Mouse (Mus musculus) lung, postnatal 0 days (tissue): ENCODE measurements around the gene Gas2l3. TPM values are rescaled to one million over a fixed set of nuclear protein-coding genes. Genes with fewer than 3 reads are reported as not detected.

Source experiments
- ATAC-seq: fragments of 200-750 bp; cut with Nextera tagmentation; 2 replicates; pipeline ENCODE4 v1.8.0; 2017; ENCODE audit warnings: moderate library complexity
- DNase-seq: peaks from one replicate; pipeline ENCODE4 v3.0.0-alpha.2; 2016; ENCODE audit warnings: low spot score
- H3K27ac ChIP-seq: fragments of 300-500 bp; sonication (generic); 2 replicates; pipeline ENCODE4 v1.5.1; 2014; ENCODE audit warnings: antibody characterized with exemption, mild to moderate bottlenecking, low read length, mixed read lengths
- H3K27me3 ChIP-seq: fragments of 300-500 bp; sonication (generic); replicated peaks from 2 replicates; pipeline ENCODE4 v1.6.1; 2014; ENCODE audit warnings: low read length, mixed read lengths; ENCODE audit not compliant: insufficient read depth
- H3K36me3 ChIP-seq: fragments of 300-500 bp; sonication (generic); 2 replicates; pipeline ENCODE4 v1.6.1; 2014; ENCODE audit warnings: low read length, mixed read lengths; ENCODE audit not compliant: insufficient read depth
- H3K4me1 ChIP-seq: fragments of 300-500 bp; sonication (generic); 2 replicates; pipeline ENCODE4 v1.6.1; 2014; ENCODE audit warnings: antibody characterized with exemption, low read depth, low read length, mixed read lengths; ENCODE audit not compliant: insufficient read depth
- H3K4me2 ChIP-seq: fragments of 300-500 bp; sonication (generic); replicated peaks from 2 replicates; pipeline ENCODE4 v1.6.1; 2014; ENCODE audit warnings: low read depth, mild to moderate bottlenecking, low read length, moderate library complexity, mixed read lengths
- H3K4me3 ChIP-seq: fragments of 300-500 bp; sonication (generic); 2 replicates; pipeline ENCODE4 v1.5.1; 2014; ENCODE audit warnings: low read depth, low read length
- H3K9ac ChIP-seq: fragments of 300-500 bp; sonication (generic); replicated peaks from 2 replicates; pipeline ENCODE4 v1.6.1; 2014; ENCODE audit warnings: low read depth, mild to moderate bottlenecking
- H3K9me3 ChIP-seq: fragments of 300-500 bp; sonication (generic); 2 replicates; pipeline ENCODE4 v1.6.1; 2016; ENCODE audit warnings: low read length, mixed read lengths
- CTCF ChIP-seq: IDR thresholded peaks from 2 replicates; pipeline ENCODE4 v1.5.1; 2016; ENCODE audit warnings: antibody characterized with exemption, mild to moderate bottlenecking
- EP300 ChIP-seq: IDR thresholded peaks from 2 replicates; pipeline ENCODE4 v1.6.1; 2016; ENCODE audit warnings: antibody characterized with exemption, mild to moderate bottlenecking, control low read depth
- WGBS: fragments of 180-500 bp; shearing (Covaris S2); extraction: QIAGEN DNeasy Blood & Tissue Kit; methylation state at CpG from one replicate; pipeline ENCODE4 v1.1.7; 2014; 5-methylcytosine and 5-hydroxymethylcytosine counted together
- polyA plus RNA-seq: library from polyadenylated mRNA; unstranded; fragments of >200 nt; fragmentation: Nextera tagmentation; extraction: Ambion mirVana; gene quantifications from 2 replicates; pipeline ENCODE4 v1.2.1, GENCODE M21; 2015

The Gas2l3 gene
- 1.5 and 1.8 TPM in 2 replicates for polyA plus RNA-seq

- DNase-seq (peak; percentile 92), ATAC-seq (peak; percentile 95)
- H3K4me3 ChIP-seq: peak within 1 kb of the TSS; percentile 64
- no peaks in the 10 kb centered on the region for H3K4me1 ChIP-seq
- no peak within 1 kb of the TSS for H3K27ac ChIP-seq
- no peaks in the 10 kb centered on the region for H3K27me3 ChIP-seq
- peak within 1 kb of the TSS; percentile 100 for H3K4me2 ChIP-seq
- TF ChIP-seq CTCF (no peak), EP300 (no peak)
- 0 out of 2 replicates have a peak within 1 kb of the TSS, but pooled peaks have one; percentile 16 for H3K9ac ChIP-seq
- H3K9me3 ChIP-seq: no peaks in the 10 kb centered on the region
- WGBS: under 1% methylated on average over 39 of the region's 39 CpGs
- no peaks in the 10 kb centered on the region for H3K36me3 ChIP-seq
These were observed at the start of gene Gas2l3 for GRCm38 (mm10) chr10:89443623-89444151. TSS of gene Gas2l3 (minus strand) at chr10:89443967.

GRCm38 (mm10) chr10:89491321-89491720 lies 47.6 kb upstream of the Gas2l3 start:
- H3K9me3 ChIP-seq: no peaks in the 10 kb centered on the region
- no peaks in the 10 kb centered on the region for H3K27me3 ChIP-seq
- no peaks in the 10 kb centered on the region for H3K4me1 ChIP-seq
- H3K36me3 ChIP-seq: no peaks in the 10 kb centered on the region
- TF ChIP-seq CTCF (no peak), EP300 (no peak)
- H3K4me3 ChIP-seq: no peak overlapping the region
- H3K4me2 ChIP-seq: no peak overlapping the region
- H3K27ac ChIP-seq: no peak overlapping the region
- DNase-seq (no peak), ATAC-seq (no peak)
- 43% methylated on average over 3 of the region's 3 CpGs for WGBS
- H3K9ac ChIP-seq: no peak overlapping the region

- Histone ChIP-seq H3K9ac (no peak overlapping the region), H3K36me3 (no peaks in the 10 kb centered on the region), H3K9me3 (no peaks in the 10 kb centered on the region), H3K4me2 (no peak overlapping the region), H3K27ac (no peak overlapping the region), H3K4me1 (no peaks in the 10 kb centered on the region), H3K4me3 (no peak overlapping the region), H3K27me3 (no peaks in the 10 kb centered on the region)
- WGBS: 86% methylated on average over 3 of the region's 3 CpGs
- DNase-seq (no peak), ATAC-seq (no peak)
- TF ChIP-seq EP300 (no peak), CTCF (no peak)
These were observed 46.5 kb upstream of the Gas2l3 start for GRCm38 (mm10) chr10:89490250-89490649.

GRCm38 (mm10) chr10:89489459-89489858 lies 45.7 kb upstream of the Gas2l3 start:
- Histone ChIP-seq H3K36me3 (no peaks in the 10 kb centered on the region), H3K4me3 (no peak overlapping the region), H3K4me1 (no peaks in the 10 kb centered on the region), H3K9ac (no peak overlapping the region), H3K9me3 (no peaks in the 10 kb centered on the region), H3K27ac (no peak overlapping the region), H3K27me3 (no peaks in the 10 kb centered on the region), H3K4me2 (no peak overlapping the region)
- ATAC-seq (no peak), DNase-seq (no peak)
- WGBS: 59% methylated on average over 4 of the region's 4 CpGs
- TF ChIP-seq CTCF: no peak
- no peak for TF ChIP-seq EP300

GRCm38 (mm10) chr10:89486995-89487742 lies 43.4 kb upstream of the Gas2l3 start:
- ATAC-seq: no peak
- WGBS: 59% methylated on average over 4 of the region's 4 CpGs
- H3K4me3 ChIP-seq: no peak overlapping the region

GRCm38 (mm10) chr10:89484907-89485306 lies 41.1 kb upstream of the Gas2l3 start:
- no peak overlapping the region for H3K9ac ChIP-seq
- H3K4me2 ChIP-seq: no peak overlapping the region
- H3K36me3 ChIP-seq: no peaks in the 10 kb centered on the region
- ATAC-seq (no peak), DNase-seq (no peak)
- no peak overlapping the region for H3K4me3 ChIP-seq
- no peak overlapping the region for H3K27ac ChIP-seq
- H3K4me1 ChIP-seq: no peaks in the 10 kb centered on the region
- no peak for TF ChIP-seq EP300
- TF ChIP-seq CTCF: no peak
- no peaks in the 10 kb centered on the region for H3K9me3 ChIP-seq
- no peaks in the 10 kb centered on the region for H3K27me3 ChIP-seq

More at GRCm38 (mm10) chr10:89486995-89487742, 43.4 kb upstream of the Gas2l3 start:
- H3K27me3 ChIP-seq: no peaks in the 10 kb centered on the region
- no peaks in the 10 kb centered on the region for H3K36me3 ChIP-seq
- H3K9ac ChIP-seq: no peak overlapping the region
- no peak for DNase-seq
- H3K9me3 ChIP-seq: no peaks in the 10 kb centered on the region
- H3K4me2 ChIP-seq: no peak overlapping the region
- no peak overlapping the region for H3K27ac ChIP-seq
- no peak for TF ChIP-seq EP300
- TF ChIP-seq CTCF: no peak
- H3K4me1 ChIP-seq: no peaks in the 10 kb centered on the region
